18 mouse cellular contexts compared by ENCODE assay signal in the genomic region with DNA sequence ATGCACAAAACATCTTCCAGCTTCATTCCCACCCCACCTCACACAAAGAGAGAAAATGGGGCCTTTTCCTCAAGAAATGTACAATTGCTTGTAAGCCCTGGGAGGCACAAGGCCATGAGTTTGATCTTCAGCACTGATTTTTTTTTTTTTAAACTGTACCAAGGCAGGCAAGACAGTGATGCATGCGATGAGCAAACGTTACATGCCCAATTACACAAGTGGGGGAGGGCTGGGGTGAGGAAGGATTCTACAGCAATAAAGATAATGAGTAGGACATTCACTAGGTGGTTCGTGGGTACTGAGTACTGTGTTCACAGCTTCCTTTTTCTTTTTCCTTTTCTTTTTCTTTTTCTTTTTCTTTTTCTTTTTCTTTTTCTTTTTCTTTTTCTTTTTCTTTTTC. TPM values are rescaled to one million over a fixed set of nuclear protein-coding genes. Genes with fewer than 3 reads are reported as not detected.
DNase-seq lines count a peak whose midpoint lies in the region; ATAC-seq lines count a peak whose summit lies in the region.
"Had no signal": no experiment of that assay in that cellular context is flagged by ENCODE, and none has a peak within 500 bp of the region (broad histone marks: within the 10 kb centered on the region; RNA-seq: fewer than 3 reads in every experiment).

No protein-coding gene starts in this region.

- peak; percentile 62 to 87 for DNase-seq in adrenal gland, adult (ENCODE audit: inconsistent age in 2 of 2, low spot score in 1 of 2)
- DNase-seq in adrenal gland, postnatal 4 days (ENCODE audit: low spot score in 2 of 2), result no peak
- peak; percentile 35 for DNase-seq in 416B (ENCODE audit: low read depth)
- peak; percentile 67 for DNase-seq in adrenal gland, postnatal 14 days
- peak; percentile 51 for DNase-seq in induced T-regulatory cell, adult 2 months (ENCODE audit: low read depth)
- no peak for DNase-seq in thymus, postnatal 4 days
- DNase-seq in cerebellum, adult 11 months, result no peak
- DNase-seq: cerebellum, adult 18-20 months; cerebellum, adult 9-10 months; cerebellum, postnatal 14 days; gastrocnemius, postnatal 10 days; gastrocnemius, postnatal 36 days; heart, adult 11 months; kidney, adult 11 months had no signal

- ATAC-seq in megakaryocyte-erythroid progenitor cell, adult 5-6 weeks (replicated peaks; ENCODE audit: low FRiP score, low TSS enrichment, poor library complexity, severe bottlenecking), result no peak
- ATAC-seq: forebrain, embryonic 13.5 days; forebrain, embryonic 16.5 days; intestine, embryonic 15.5 days had no signal

RNA-seq across cellular contexts. Expression of gene Ptp4a2, which starts 20.5 kb away (rescaled TPM):
- 100 to 1,000 TPM; 282 to 309 TPM for total RNA-seq in adrenal gland, postnatal 4 days (2021)
- 313 and 326 TPM in 2 replicates for total RNA-seq in adrenal gland, postnatal 14 days (2021)
- 168 and 313 TPM in 2 replicates for total RNA-seq in megakaryocyte-erythroid progenitor cell, adult 5-6 weeks (2014; fragmentation: Nextera tagmentation)
- 419 and 540 TPM in 2 replicates for total RNA-seq in megakaryocyte-erythroid progenitor cell, adult 5-6 weeks (2017)

RNA-seq across cellular contexts. Expression of gene Khdrbs1, which starts 48.4 kb away (rescaled TPM):
- 100 to 1,000 TPM; 122 to 138 TPM for total RNA-seq in adrenal gland, postnatal 4 days (2021)
- total RNA-seq in adrenal gland, postnatal 14 days (2021), result 69.2 and 78.4 TPM in 2 replicates
- total RNA-seq in megakaryocyte-erythroid progenitor cell, adult 5-6 weeks (2014; fragmentation: Nextera tagmentation), result 99.6 and 107 TPM in 2 replicates
- 103 and 112 TPM in 2 replicates for total RNA-seq in megakaryocyte-erythroid progenitor cell, adult 5-6 weeks (2017)

Comparison
In these comparisons a context has a peak if more than half of its experiments do, and no peak if none do; other contexts are left out.
1. DNase-seq: peak in adrenal gland, adult (2 of 2), 416B (single experiment), adrenal gland, postnatal 14 days (single experiment) and induced T-regulatory cell, adult 2 months (single experiment); none in adrenal gland, postnatal 4 days (0 of 2), thymus, postnatal 4 days (single experiment) and cerebellum, adult 11 months (single experiment).